Mouse (Mus musculus) cerebellum, postnatal 4 days (tissue): Measurements from ENCODE around the gene Arhgap19.
A peak's percentile ranks its signal among the peaks of the same experiment; 100 is the strongest.

Source experiments
- DNase-seq, 2 experiments: peaks; one replicate each; pipeline ENCODE4 v3.0.0; 2022; ENCODE audit warnings: low spot score in 2 of 2, mixed read lengths in 1 of 2

Gene Arhgap19

DNA sequence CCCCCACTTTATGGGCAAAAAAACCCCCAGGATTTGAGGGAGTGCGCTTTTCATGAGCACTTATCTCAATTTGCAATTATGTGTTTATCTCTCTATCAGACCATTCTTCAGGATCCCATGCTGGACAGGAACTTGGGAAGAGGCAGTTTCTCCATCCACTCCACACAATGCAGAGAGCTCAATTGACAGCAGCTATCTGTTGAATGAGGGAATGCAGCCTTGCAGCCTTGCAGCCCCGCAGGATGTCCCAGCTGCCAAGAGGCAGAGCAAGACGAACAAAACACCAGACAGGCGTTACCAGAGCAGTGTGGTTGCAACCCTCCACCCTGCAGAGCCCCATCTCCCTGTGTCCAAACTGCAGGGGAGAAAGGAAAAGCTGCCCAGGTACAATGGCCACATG is 63.0 kb downstream of the Arhgap19 start:
- DNase-seq: no peak

DNA sequence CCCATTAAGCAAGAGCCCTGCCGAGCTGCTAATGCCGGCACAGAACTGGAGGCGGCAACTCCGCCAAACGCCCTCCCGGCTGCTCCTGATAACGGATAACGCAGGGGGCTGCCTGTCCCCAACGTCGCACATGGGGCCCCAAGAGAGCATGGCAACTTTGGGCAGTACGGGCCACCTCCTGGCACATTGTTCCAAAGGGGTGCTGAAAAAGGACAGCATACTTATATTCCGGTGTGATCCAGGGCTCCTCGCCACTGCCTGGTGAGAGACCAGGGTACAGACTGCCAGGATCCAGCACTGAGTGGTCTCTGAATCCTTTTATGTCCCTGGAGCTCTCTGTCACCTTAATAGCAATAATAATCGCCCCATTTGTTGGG is 63.4 kb downstream of the Arhgap19 start:
- no peak for DNase-seq

DNA sequence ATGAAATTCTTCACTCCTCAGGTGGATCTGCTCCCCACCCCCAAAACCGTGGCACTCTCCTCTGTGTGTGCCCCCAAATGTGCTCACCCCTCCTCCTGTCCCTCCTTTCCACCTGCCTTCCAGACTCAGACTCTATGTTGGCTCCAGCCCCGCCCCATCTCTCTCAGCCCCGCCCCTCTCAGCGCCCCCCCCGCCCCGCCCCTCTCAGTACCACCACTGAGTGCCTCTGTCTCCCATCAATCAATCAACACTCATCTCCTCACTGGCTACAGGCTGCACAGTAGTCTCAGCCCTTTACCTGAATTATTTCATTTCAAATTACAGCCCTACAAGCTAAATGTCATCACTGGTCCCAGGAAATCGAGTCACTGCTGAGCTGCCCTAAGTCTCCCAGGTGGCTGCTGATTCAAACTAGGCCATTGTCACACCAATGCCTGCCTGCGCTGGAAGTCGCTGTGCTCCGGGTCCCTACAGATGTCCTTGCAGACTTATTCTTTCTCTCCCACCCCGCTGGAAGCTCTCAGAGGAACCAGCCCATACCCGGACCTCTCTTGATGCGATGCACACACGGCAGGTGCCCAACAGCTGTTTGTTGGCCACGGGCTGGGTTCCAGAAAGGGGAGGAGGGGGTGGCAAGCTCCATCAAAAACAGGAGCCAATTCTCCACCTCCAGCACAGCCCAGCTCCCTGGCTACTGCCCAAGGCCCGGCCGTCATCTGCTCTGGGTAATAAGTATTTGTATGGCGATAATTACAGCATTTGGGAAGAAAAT is 64.0 kb downstream of the Arhgap19 start:
- peak; percentile 53 to 86 for DNase-seq

DNA sequence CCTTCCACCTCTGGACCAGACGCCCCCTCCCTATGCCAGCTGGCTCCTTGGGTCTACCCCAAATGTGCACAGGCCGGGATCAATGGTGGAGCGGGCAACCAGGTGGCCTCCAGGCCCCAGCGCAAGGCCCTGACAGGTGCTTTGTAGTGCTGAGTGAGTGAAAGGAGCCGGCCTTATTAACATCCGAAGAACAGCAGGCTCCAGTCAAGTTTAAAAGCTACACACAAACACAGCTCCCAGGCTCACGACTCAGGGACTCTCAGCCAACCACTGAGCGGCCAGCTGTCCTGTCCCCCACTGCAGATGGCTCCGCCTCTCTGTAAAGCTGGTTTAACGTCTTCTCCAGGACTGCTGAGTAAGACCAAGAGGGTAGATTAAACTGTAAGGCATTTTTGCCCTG is 67.2 kb downstream of the Arhgap19 start:
- no peak for DNase-seq

DNA sequence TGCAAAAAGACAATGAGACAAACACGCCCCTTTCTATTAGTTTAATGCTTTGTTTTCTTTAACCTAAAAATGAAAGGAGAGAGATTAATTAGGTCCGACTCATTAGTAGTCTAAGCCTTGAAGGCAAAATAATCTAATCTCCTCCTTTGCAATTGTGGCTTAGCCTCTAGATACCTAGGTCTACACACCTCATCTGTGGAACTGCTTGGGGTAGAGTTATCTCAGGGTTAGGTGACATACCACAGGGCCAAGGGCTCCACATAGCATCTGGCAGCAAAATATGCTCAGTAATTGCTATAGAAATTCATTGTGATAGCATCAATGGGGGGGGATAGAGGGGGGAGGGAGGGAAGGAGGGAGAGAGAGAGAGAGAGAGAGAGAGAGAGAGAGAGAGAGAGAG is 76.4 kb downstream of the Arhgap19 start:
- DNase-seq: no peak

DNA sequence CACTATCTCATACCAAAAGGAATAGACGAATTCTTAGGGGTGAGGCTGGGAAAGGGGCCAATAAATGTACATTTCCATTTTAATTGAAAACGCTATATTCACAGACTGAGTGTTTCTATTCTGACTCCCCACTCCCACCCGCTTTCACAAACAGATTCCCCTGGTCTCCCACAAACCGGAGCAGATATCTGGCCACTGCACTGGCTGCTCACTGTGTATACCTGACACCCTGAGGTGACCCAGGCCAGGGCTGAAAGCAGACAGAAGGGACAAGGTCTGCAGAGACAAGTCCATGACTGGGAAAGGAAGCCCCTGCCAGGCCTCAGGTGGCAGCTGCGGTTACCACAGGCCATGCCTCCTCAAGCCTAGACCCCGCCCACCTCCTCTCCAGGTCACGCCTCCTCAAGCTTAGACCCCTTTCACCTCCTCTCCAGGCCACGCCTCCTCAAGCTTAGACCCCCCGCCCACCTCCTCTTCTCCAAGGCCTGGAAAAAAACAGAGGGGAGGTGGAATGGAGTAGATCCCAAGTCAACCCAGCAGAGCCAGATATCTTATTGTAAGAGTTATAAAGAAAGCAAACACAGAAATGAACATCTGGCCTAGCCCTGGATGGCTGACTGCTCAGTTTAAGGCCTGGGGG is 76.9 kb downstream of the Arhgap19 start:
- DNase-seq: no peak

DNA sequence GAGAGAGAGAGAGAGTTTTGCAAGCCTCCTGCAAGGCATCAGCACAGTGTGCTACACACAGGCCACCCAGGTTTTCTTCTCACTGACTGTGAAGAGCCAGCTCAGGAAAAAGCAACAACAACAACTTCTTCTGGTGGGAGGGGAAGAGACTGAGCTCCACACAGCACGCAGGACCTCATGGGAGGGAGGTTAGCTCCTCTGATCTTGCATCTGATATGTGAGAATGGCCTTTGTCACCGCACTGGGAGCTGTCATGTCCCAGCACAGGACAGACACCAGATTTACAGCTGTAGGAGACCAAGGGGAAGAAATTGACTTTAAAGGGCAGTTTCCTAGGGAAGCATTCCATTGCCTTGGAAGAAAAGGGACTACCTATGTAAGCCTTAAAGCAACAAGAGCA is 78.5 kb downstream of the Arhgap19 start:
- DNase-seq: no peak

DNA sequence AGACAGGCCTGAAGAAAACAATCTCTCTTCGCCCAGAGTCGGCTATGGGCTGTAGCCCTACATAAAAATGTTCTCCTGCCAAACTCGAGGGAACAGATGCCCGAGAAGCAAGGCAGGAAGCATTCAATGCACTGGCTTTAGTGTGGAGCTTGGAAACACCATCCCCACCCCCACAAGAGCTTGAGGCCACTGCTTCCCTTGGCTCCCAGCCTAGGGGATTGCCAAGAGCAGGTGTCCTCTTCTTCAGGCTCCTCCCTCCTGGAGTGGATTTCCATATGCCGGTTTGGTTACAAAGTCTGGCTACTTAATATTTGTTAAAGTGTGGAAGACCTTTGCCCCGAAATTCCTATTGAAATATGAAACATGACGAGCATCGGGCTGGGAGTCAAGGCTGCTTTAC is 82.4 kb downstream of the Arhgap19 start:
- no peak for DNase-seq
